26 mouse cellular contexts compared by ENCODE assay signal in the genomic region with DNA sequence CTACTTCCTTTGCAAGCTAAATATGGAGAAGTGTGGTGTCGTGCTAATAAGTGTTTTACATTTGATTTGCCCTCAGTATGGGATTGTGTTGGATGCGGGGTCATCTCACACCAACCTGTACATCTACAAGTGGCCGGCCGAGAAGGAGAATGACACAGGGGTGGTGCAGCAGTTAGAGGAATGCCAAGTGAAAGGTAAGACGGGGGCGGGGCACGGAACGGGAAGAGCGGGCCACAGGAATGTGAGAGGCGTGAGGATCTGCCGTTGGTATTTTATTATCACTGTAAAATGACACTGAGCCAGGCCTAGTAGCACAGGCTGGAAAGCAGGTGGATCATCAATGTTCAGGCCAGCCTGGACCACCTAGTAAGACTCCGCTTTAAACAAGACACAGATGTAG. TPM values are rescaled to one million over a fixed set of nuclear protein-coding genes. Genes with fewer than 3 reads are reported as not detected.
A peak's percentile ranks its signal among the peaks of the same experiment; 100 is the strongest.
DNase-seq lines count a peak whose midpoint lies in the region; ATAC-seq and TF ChIP-seq lines count a peak whose summit lies in the region.
"Had no signal": no experiment of that assay in that cellular context is flagged by ENCODE, and none has a peak within 500 bp of the region (broad histone marks: within the 10 kb centered on the region; RNA-seq: fewer than 3 reads in every experiment).

No protein-coding gene starts in this region.

- no peaks in the 10 kb centered on the region for H3K27me3 ChIP-seq in intestine, embryonic 14.5 days (replicated peaks; ENCODE audit: control insufficient read depth, insufficient read depth, low read length)
- no peaks in the 10 kb centered on the region for H3K27me3 ChIP-seq in intestine, embryonic 15.5 days (replicated peaks)
- H3K27me3 ChIP-seq in lung, postnatal 0 days (replicated peaks; ENCODE audit: insufficient read depth, low read length): no peaks in the 10 kb centered on the region
- no peaks in the 10 kb centered on the region for H3K27me3 ChIP-seq in limb, embryonic 10.5 days (ENCODE audit: low read depth, poor library complexity, severe bottlenecking)
- H3K27me3 ChIP-seq: embryonic facial prominence, embryonic 13.5 days; forebrain, embryonic 15.5 days; heart, embryonic 15.5 days had no signal

- H3K36me3 ChIP-seq in intestine, embryonic 14.5 days (ENCODE audit: control insufficient read depth, insufficient read depth, low read length): no peaks in the 10 kb centered on the region
- H3K36me3 ChIP-seq in intestine, embryonic 15.5 days: no peaks in the 10 kb centered on the region
- H3K36me3 ChIP-seq in lung, postnatal 0 days (ENCODE audit: insufficient read depth, low read length): no peaks in the 10 kb centered on the region
- H3K36me3 ChIP-seq in limb, embryonic 10.5 days: no peaks in the 10 kb centered on the region
- H3K36me3 ChIP-seq: embryonic facial prominence, embryonic 13.5 days; forebrain, embryonic 10.5 days; forebrain, embryonic 15.5 days; heart, embryonic 15.5 days had no signal

- peak; percentile 78 for DNase-seq in heart, adult 11 months
- DNase-seq in heart, postnatal 14 days: no peak
- no peak for DNase-seq in intestine, embryonic 14.5 days (ENCODE audit: low spot score)
- no peak for DNase-seq in lung, postnatal 0 days (ENCODE audit: low spot score)
- DNase-seq in lung, postnatal 25 days (ENCODE audit: low spot score): no peak
- DNase-seq in ZHBTc4 (ENCODE audit: low read depth, low spot score): peak; percentile 68
- DNase-seq in limb, embryonic 10.5 days (ENCODE audit: low spot score): no peak
- DNase-seq: adrenal gland, adult 2 months; adrenal gland, postnatal 14 days; cerebellum, adult 11 months; cerebellum, adult 2 months; cerebellum, adult 9-11 months; cerebellum, postnatal 25 days; gastrocnemius, postnatal 25 days; heart, postnatal 10 days; heart, postnatal 4 days; kidney, adult 18-20 months had no signal

- peak; percentile 34; the same call in 1 of the 2 replicates for ATAC-seq in intestine, embryonic 14.5 days (replicated peaks; ENCODE audit: low FRiP score, low TSS enrichment, low read depth)
- ATAC-seq in intestine, embryonic 15.5 days: no peak; the same call in 1 of the 2 replicates
- ATAC-seq in lung, postnatal 0 days: 0 out of 2 replicates have a peak, but pooled peaks have one; percentile 25
- ATAC-seq: forebrain, embryonic 15.5 days; hindbrain, embryonic 16.5 days had no signal

- no peak overlapping the region for H3K4me3 ChIP-seq in intestine, embryonic 14.5 days (ENCODE audit: low read depth, low read length)
- no peak overlapping the region for H3K4me3 ChIP-seq in intestine, embryonic 15.5 days (replicated peaks)
- no peak overlapping the region for H3K4me3 ChIP-seq in lung, postnatal 0 days (ENCODE audit: low read depth, low read length)
- no peak overlapping the region for H3K4me3 ChIP-seq in limb, embryonic 10.5 days
- H3K4me3 ChIP-seq: embryonic facial prominence, embryonic 13.5 days; forebrain, embryonic 10.5 days; forebrain, embryonic 15.5 days; heart, embryonic 15.5 days had no signal

- H3K9me3 ChIP-seq in intestine, embryonic 14.5 days (ENCODE audit: control insufficient read depth, low read length): no peaks in the 10 kb centered on the region
- H3K9me3 ChIP-seq in intestine, embryonic 15.5 days: no peaks in the 10 kb centered on the region
- no peaks in the 10 kb centered on the region for H3K9me3 ChIP-seq in lung, postnatal 0 days (ENCODE audit: low read length)
- H3K9me3 ChIP-seq in limb, embryonic 10.5 days (replicated peaks): no peaks in the 10 kb centered on the region
- H3K9me3 ChIP-seq: embryonic facial prominence, embryonic 13.5 days; forebrain, embryonic 10.5 days; forebrain, embryonic 15.5 days; heart, embryonic 15.5 days had no signal

- no peak for TF ChIP-seq EP300 in lung, postnatal 0 days (IDR thresholded peaks at IDR 0.05)

- intact Hi-C loops in heart, postnatal 14 days (cut with DNase I): loop anchor here (5.0 to 10.0 kb wide), 3 partner anchors 38 to 376 kb away; no protein-coding TSS in a partner anchor

- no peaks in the 10 kb centered on the region for H3K4me1 ChIP-seq in intestine, embryonic 14.5 days (replicated peaks; ENCODE audit: control insufficient read depth, insufficient read depth, low read length)
- no peaks in the 10 kb centered on the region for H3K4me1 ChIP-seq in intestine, embryonic 15.5 days (replicated peaks)
- H3K4me1 ChIP-seq in lung, postnatal 0 days (ENCODE audit: insufficient read depth, low read depth, low read length): no peaks in the 10 kb centered on the region
- peaks cover 28% of the 10 kb centered on the region for H3K4me1 ChIP-seq in limb, embryonic 10.5 days

- no peak overlapping the region for H3K27ac ChIP-seq in intestine, embryonic 14.5 days (ENCODE audit: low read depth)
- H3K27ac ChIP-seq in intestine, embryonic 15.5 days: no peak overlapping the region
- no peak overlapping the region for H3K27ac ChIP-seq in lung, postnatal 0 days (ENCODE audit: low read length)
- H3K27ac ChIP-seq in limb, embryonic 10.5 days: no peak overlapping the region
- H3K27ac ChIP-seq: embryonic facial prominence, embryonic 13.5 days; forebrain, embryonic 10.5 days; forebrain, embryonic 15.5 days; heart, embryonic 15.5 days had no signal

- no peak for TF ChIP-seq CTCF in lung, postnatal 0 days (IDR thresholded peaks at IDR 0.05)

- no peak overlapping the region for H3K4me2 ChIP-seq in intestine, embryonic 14.5 days (ENCODE audit: low read length)
- H3K4me2 ChIP-seq in intestine, embryonic 15.5 days (replicated peaks): no peak overlapping the region
- no peak overlapping the region for H3K4me2 ChIP-seq in lung, postnatal 0 days (replicated peaks; ENCODE audit: low read depth, low read length)
- H3K4me2 ChIP-seq: embryonic facial prominence, embryonic 13.5 days; forebrain, embryonic 15.5 days; heart, embryonic 11.5 days; heart, embryonic 15.5 days had no signal

- 58% methylated on average over 12 of the region's 12 CpGs for WGBS in intestine, embryonic 14.5 days
- WGBS in intestine, embryonic 15.5 days: 56% methylated on average over 12 of the region's 12 CpGs
- 52% methylated on average over 12 of the region's 12 CpGs for WGBS in lung, postnatal 0 days
- 74% methylated on average over 12 of the region's 12 CpGs for WGBS in limb, embryonic 10.5 days

- H3K9ac ChIP-seq in intestine, embryonic 14.5 days (ENCODE audit: low read length): no peak overlapping the region
- H3K9ac ChIP-seq in intestine, embryonic 15.5 days: no peak overlapping the region
- H3K9ac ChIP-seq in lung, postnatal 0 days (replicated peaks; ENCODE audit: low read depth): no peak overlapping the region
- H3K9ac ChIP-seq: embryonic facial prominence, embryonic 13.5 days; forebrain, embryonic 15.5 days; heart, embryonic 15.5 days had no signal

RNA-seq across cellular contexts. Expression of a gene that starts 28.2 kb away (rescaled TPM):
- total RNA-seq in heart, postnatal 14 days (2021): not detected
- polyA plus RNA-seq in intestine, embryonic 14.5 days (2014; fragmentation: Nextera tagmentation; extraction: Ambion mirVana): 0.07 and 0.15 TPM in 2 replicates
- polyA plus RNA-seq in intestine, embryonic 15.5 days (2015; fragmentation: Nextera tagmentation; extraction: Ambion mirVana): 0.06 TPM in 1 of 2 replicates, not detected in the other
- polyA plus RNA-seq in lung, postnatal 0 days (2015; fragmentation: Nextera tagmentation; extraction: Ambion mirVana): 0.21 and 0.33 TPM in 2 replicates
- polyA plus RNA-seq in limb, embryonic 10.5 days (2016; fragmentation: Nextera tagmentation; extraction: Ambion mirVana): 0.29 and 0.64 TPM in 2 replicates
- total RNA-seq: adrenal gland, adult 2 months; gastrocnemius, adult 8-10 months; gastrocnemius, postnatal 25 days; heart, adult 8-10 months; heart, postnatal 10 days; heart, postnatal 4 days had no signal
- polyA plus RNA-seq: adrenal gland, adult 2 months; heart, embryonic 15.5 days had no signal

Comparison
In these comparisons a context has a peak if more than half of its experiments do, and no peak if none do; other contexts are left out.
1. DNase-seq: peak in heart, adult 11 months (single experiment) and ZHBTc4 (single experiment); none in heart, postnatal 14 days (0 of 2), intestine, embryonic 14.5 days (single experiment), lung, postnatal 0 days (single experiment), lung, postnatal 25 days (single experiment) and limb, embryonic 10.5 days (single experiment).